Mouse (Mus musculus) olfactory bulb, adult 2 months (tissue): ENCODE data around the gene Tenm4.

Source experiments
- CTCF ChIP-seq: fragments of 200-500 bp; IDR thresholded peaks from 2 replicates; pipeline ENCODE4 v1.5.1; 2012; ENCODE audit warnings: low read depth, mild to moderate bottlenecking, low read length, moderate library complexity; ENCODE audit not compliant: insufficient read depth
- POLR2A ChIP-seq: fragments of 200-500 bp; IDR thresholded peaks from 2 replicates; pipeline ENCODE4 v1.6.1; 2012; ENCODE audit warnings: mild to moderate bottlenecking, low read depth, low read length, moderate library complexity; ENCODE audit not compliant: insufficient read depth

DNA sequence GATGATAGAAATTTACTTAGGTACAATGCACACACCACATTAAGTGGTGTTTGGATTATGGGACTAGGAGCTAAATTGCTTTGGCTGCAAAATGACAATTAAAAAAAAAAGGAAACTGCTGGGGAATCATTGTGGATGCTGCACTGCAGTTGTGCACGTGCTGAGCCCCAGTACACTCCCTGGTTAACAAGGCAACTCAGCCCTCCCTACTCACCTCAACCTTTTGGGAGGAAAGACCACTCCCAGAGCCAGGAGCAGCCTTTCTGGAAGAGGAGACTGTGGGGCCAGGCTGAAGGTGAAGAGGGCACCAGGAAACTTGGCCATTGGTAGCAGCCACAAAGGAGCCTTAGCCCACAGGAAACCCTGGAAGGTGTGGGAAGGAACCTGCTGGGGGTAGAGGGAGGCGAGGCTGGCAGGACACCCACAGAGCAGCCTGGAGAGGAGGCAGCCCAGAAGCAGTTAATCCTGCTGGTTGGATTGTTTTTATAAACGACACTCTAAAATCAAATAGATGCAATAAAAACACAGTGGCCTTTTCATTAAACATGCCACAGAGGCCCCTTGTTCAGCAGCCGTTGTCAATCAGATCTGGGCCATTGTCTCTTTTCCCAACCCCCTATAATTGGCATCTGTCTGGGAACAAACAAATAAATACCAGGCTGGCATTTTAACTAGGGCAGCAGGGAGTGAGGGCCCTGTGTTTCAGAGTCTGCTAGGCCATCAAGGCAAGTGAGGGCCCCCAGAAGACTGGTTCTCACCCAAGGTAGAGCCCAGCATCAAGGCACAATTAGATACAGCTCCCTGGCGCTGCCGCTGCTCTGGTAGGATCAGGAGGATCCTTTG, 212.9 kb downstream of the Tenm4 start:
- no peak for TF ChIP-seq CTCF
- no peak for TF ChIP-seq POLR2A
